17 mouse cellular contexts compared by ENCODE assay signal in the genomic region with DNA sequence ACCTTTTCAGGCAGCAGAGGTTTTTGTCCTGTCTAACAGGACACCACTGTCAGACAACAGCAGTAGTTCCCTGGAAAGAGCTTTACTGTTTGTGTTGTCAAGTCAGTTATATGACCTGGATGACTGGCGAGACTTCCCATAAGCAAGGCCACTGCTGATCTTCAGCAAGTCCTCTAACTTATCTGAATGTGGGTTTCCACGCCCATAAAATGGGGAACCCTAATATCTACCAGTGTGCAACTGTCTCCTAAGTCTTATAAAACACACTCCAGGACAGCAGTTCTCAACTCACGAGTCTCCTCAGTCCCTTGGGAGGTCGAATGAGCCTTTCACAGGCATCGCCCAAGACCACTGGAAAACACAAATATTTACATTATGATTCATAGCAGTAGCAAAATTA.
DNase-seq lines count a peak whose midpoint lies in the region; ATAC-seq and TF ChIP-seq lines count a peak whose summit lies in the region.
"Had no signal": no experiment of that assay in that cellular context is flagged by ENCODE, and none has a peak within 500 bp of the region (broad histone marks: within the 10 kb centered on the region; RNA-seq: fewer than 3 reads in every experiment).

No protein-coding gene starts in this region.

- ATAC-seq in megakaryocyte progenitor cell, adult 5-6 weeks (replicated peaks; ENCODE audit: poor library complexity), result 0 out of 2 replicates have a peak, but pooled peaks have one; percentile 20
- ATAC-seq: activated CD4-positive, CD25-positive, alpha-beta regulatory T cell, adult 4 months; CD4-positive, CD25-positive, alpha-beta regulatory T cell, adult 4 months; Patski had no signal

- no peak for TF ChIP-seq RAD21 in MEL (IDR thresholded peaks at IDR 0.05; ENCODE audit: low read depth, low read length)

- TF ChIP-seq CTCF in heart, adult 2 months (IDR thresholded peaks at IDR 0.05), result no peak
- no peak for TF ChIP-seq CTCF in MEL (IDR thresholded peaks at IDR 0.05 in 2 of 3, conservative IDR thresholded peaks at IDR 0.05 in 1 of 3; ENCODE audit: control insufficient read depth in 1 of 3, insufficient read depth in 1 of 3, low read depth in 2 of 3, low read length in 3 of 3, poor library complexity in 1 of 3, severe bottlenecking in 1 of 3)

- no peaks in the 10 kb centered on the region for H3K79me2 ChIP-seq in heart, adult 2 months (replicated peaks; ENCODE audit: control insufficient read depth, insufficient read depth, low read length)
- no peaks in the 10 kb centered on the region for H3K79me2 ChIP-seq in MEL (ENCODE audit: control insufficient read depth, insufficient read depth, low read length, poor library complexity)

- peak; percentile 33 for DNase-seq in heart, adult 11 months
- DNase-seq in heart, adult 2 months, result no peak
- DNase-seq in MEL (ENCODE audit: low read depth, low spot score), result peak; percentile 84
- DNase-seq in left cerebral cortex, adult 18-20 months (ENCODE audit: low spot score in 2 of 2), result no peak
- DNase-seq: adrenal gland, adult 8-10 months; adrenal gland, postnatal 14 days; adrenal gland, postnatal 36 days; B cell, adult 2 months had no signal

- no peaks in the 10 kb centered on the region for H3K9me3 ChIP-seq in MEL (replicated peaks; ENCODE audit: insufficient read depth, low read length)
- H3K9me3 ChIP-seq: embryonic facial prominence, embryonic 10.5 days; embryonic facial prominence, embryonic 12.5 days; forebrain, embryonic 13.5 days had no signal

- H3K36me3 ChIP-seq in heart, adult 2 months (ENCODE audit: control insufficient read depth, insufficient read depth, low read length), result no peaks in the 10 kb centered on the region
- peaks cover 0 to 18% of the 10 kb centered on the region in 2 experiments; a peak in 2 of 4 replicates for H3K36me3 ChIP-seq in MEL (ENCODE audit: control insufficient read depth in 1 of 2, insufficient read depth in 2 of 2, low read length in 2 of 2)
- H3K36me3 ChIP-seq: embryonic facial prominence, embryonic 10.5 days; embryonic facial prominence, embryonic 12.5 days; G1E had no signal

- 87% methylated on average over 5 of the region's 5 CpGs for WGBS in heart, adult 2 months

- TF ChIP-seq POLR2A in heart, adult 2 months (IDR thresholded peaks at IDR 0.05; ENCODE audit: insufficient read depth, low read depth, low read length), result no peak
- peak in 1 of 2 experiments; percentile 31; a peak in 1 of 4 replicates for TF ChIP-seq POLR2A in MEL (IDR thresholded peaks at IDR 0.05; ENCODE audit: control insufficient read depth in 1 of 2, insufficient read depth in 1 of 2, low read depth in 1 of 2, low read length in 2 of 2, poor library complexity in 1 of 2)

- H3K4me1 ChIP-seq in heart, adult 2 months (ENCODE audit: control insufficient read depth, insufficient read depth, low read length), result peaks cover 2% of the 10 kb centered on the region
- peaks cover 5 to 23% of the 10 kb centered on the region in 2 experiments for H3K4me1 ChIP-seq in MEL (ENCODE audit: control insufficient read depth in 1 of 2, insufficient read depth in 2 of 2, low read length in 2 of 2)

- H3K4me3 ChIP-seq in heart, adult 2 months, result no peak overlapping the region
- H3K4me3 ChIP-seq in MEL (ENCODE audit: control insufficient read depth in 1 of 2, insufficient read depth in 1 of 2, low read depth in 2 of 2, low read length in 2 of 2), result no peak overlapping the region
- H3K4me3 ChIP-seq: embryonic facial prominence, embryonic 10.5 days; embryonic facial prominence, embryonic 12.5 days; forebrain, embryonic 13.5 days had no signal

- H3K27me3 ChIP-seq in heart, adult 2 months (ENCODE audit: control insufficient read depth, insufficient read depth, low read length), result no peaks in the 10 kb centered on the region
- no peaks in the 10 kb centered on the region for H3K27me3 ChIP-seq in MEL (ENCODE audit: control insufficient read depth in 1 of 2, insufficient read depth in 2 of 2, low read length in 2 of 2)
- H3K27me3 ChIP-seq: CH12.LX; embryonic facial prominence, embryonic 12.5 days; forebrain, embryonic 13.5 days; Patski had no signal

- no peak for TF ChIP-seq EP300 in heart, adult 2 months (IDR thresholded peaks at IDR 0.05; ENCODE audit: insufficient read depth, low read depth, low read length)
- peak; percentile 62 to 77; a peak in 3 of 4 replicates for TF ChIP-seq EP300 in MEL (IDR thresholded peaks at IDR 0.05; ENCODE audit: low read depth in 1 of 2, low read length in 2 of 2)

- no peak overlapping the region for H3K9ac ChIP-seq in heart, adult 2 months (ENCODE audit: low read depth, low read length)
- H3K9ac ChIP-seq in MEL (ENCODE audit: control insufficient read depth, low read depth, low read length, poor library complexity, severe bottlenecking), result 0 out of 2 replicates have a peak overlapping the region, but pooled peaks have one; percentile 13
- H3K9ac ChIP-seq: embryonic facial prominence, embryonic 12.5 days; forebrain, embryonic 13.5 days had no signal

- no peak overlapping the region for H3K27ac ChIP-seq in heart, adult 2 months
- peak overlapping the region; percentile 64 for H3K27ac ChIP-seq in MEL (ENCODE audit: control insufficient read depth, low read depth, low read length)
- H3K27ac ChIP-seq: embryonic facial prominence, embryonic 10.5 days; embryonic facial prominence, embryonic 12.5 days; forebrain, embryonic 13.5 days had no signal

- intact Hi-C loops in heart, adult 2 months (cut with DNase I), result no loop called here

TF ChIP-seq in MEL, 35 proteins besides CTCF, POLR2A, EP300 and RAD21:
- TF ChIP-seq RCOR1 (IDR thresholded peaks at IDR 0.05; ENCODE audit: low read depth, low read length) (0 out of 2 replicates have a peak, but pooled peaks have one; percentile 40), TAL1 (IDR thresholded peaks at IDR 0.05; ENCODE audit: low read length) (no peak), MAZ (IDR thresholded peaks at IDR 0.05; ENCODE audit: low read depth, low read length) (no peak), GABPA (IDR thresholded peaks at IDR 0.05; ENCODE audit: low read depth, low read length) (no peak), UBTF (IDR thresholded peaks at IDR 0.05; ENCODE audit: borderline replicate concordance, insufficient read depth, low read depth, low read length) (no peak), TCF12 (IDR thresholded peaks at IDR 0.05; ENCODE audit: low read depth, low read length) (peak; percentile 48), ZKSCAN1 (IDR thresholded peaks at IDR 0.05; ENCODE audit: low read depth, low read length) (no peak), NRF1 (IDR thresholded peaks at IDR 0.05; ENCODE audit: insufficient read depth, low read depth, low read length, poor library complexity, severe bottlenecking) (no peak), TBP (IDR thresholded peaks at IDR 0.05; ENCODE audit: low read depth, low read length) (no peak), USF2 (IDR thresholded peaks at IDR 0.05; ENCODE audit: borderline replicate concordance in 1 of 2, insufficient read depth in 1 of 2, low read depth in 1 of 2, low read length in 2 of 2) (no peak), MXI1 (IDR thresholded peaks at IDR 0.05; ENCODE audit: low read depth, low read length) (no peak), GATA1 (IDR thresholded peaks at IDR 0.05; ENCODE audit: low read depth, low read length) (peak; percentile 54), ZNF384 (IDR thresholded peaks at IDR 0.05; ENCODE audit: low read depth, low read length) (no peak), USF1 (IDR thresholded peaks at IDR 0.05; ENCODE audit: low read depth, low read length) (no peak), ETS1 (IDR thresholded peaks at IDR 0.05; ENCODE audit: low read depth, low read length) (no peak; the same call in 1 of the 2 replicates), MYC (IDR thresholded peaks at IDR 0.05; ENCODE audit: low read depth, low read length) (no peak), CHD2 (IDR thresholded peaks at IDR 0.05; ENCODE audit: low read length) (no peak), HCFC1 (IDR thresholded peaks at IDR 0.05; ENCODE audit: low read depth, low read length) (no peak)

Comparison
In these comparisons a context has a peak if more than half of its experiments do, and no peak if none do; other contexts are left out.
1. DNase-seq: peak in heart, adult 11 months (single experiment) and MEL (single experiment); none in heart, adult 2 months (0 of 2) and left cerebral cortex, adult 18-20 months (0 of 2).